Mouse (Mus musculus): ENCODE data around the gene Trim41.

DNA sequence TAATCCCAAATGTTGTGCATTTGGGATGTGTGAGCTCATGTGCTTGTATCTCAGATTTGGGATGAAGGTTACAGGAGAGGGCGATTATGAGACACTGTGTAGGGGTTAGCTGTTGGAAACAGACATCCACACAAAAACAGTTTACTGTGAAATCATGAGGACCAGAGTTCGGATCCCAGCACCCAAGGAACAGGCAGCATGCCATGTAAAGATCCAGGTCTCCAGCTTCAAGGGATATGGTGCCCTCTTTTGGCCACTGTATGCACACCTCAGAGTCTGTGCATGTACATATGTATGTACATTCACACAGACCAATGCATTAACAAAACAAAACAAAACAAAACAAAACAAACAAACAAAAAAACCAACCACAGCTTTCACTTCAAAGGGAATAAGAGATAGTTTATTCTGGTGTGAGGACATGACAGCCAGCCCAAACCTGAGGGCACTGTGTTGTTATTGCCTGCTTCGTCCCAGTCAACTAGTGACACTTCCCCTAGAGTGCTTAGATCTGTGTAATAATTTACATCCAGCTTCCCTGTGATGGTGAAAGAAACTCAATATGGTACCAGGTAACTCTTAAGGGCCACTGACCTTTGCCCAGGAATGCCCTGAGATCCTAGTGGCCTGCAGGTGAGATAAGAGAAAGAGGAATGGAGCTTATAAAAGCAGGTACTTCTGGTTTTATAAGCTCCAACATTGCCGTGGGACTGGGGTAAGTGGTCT lies 34.3 kb upstream of the Trim41 start:
- TF ChIP-seq POLR2A (IDR thresholded peaks at IDR 0.05; ENCODE audit: borderline replicate concordance, insufficient read depth, low read length) = no peak
- TF ChIP-seq CTCF (IDR thresholded peaks at IDR 0.05; ENCODE audit: borderline replicate concordance, insufficient read depth, low read depth, low read length) = peak; percentile 11; the same call in 1 of the 2 replicates
